Mouse (Mus musculus) kidney, embryonic 14.5 days (tissue): ENCODE results near the gene Vgf. TPM values are rescaled to one million over a fixed set of nuclear protein-coding genes. Genes with fewer than 3 reads are reported as not detected.

Experiments used
- ATAC-seq: fragments of 200-750 bp; cut with Nextera tagmentation; 2 replicates; pipeline ENCODE4 v1.8.0; 2017; ENCODE audit warnings: moderate number of reproducible peaks, mild to moderate bottlenecking, moderate TSS enrichment, moderate library complexity; ENCODE audit not compliant: low FRiP score, low TSS enrichment
- H3K27ac ChIP-seq: fragments of 300-500 bp; sonication (generic); 2 replicates; pipeline ENCODE4 v1.5.1; 2014; ENCODE audit warnings: low read depth, mild to moderate bottlenecking, low read length, moderate library complexity, mixed read lengths
- H3K27me3 ChIP-seq: fragments of 300-500 bp; sonication (generic); 2 replicates; pipeline ENCODE4 v1.6.1; 2014; ENCODE audit warnings: mild to moderate bottlenecking, low read length; ENCODE audit not compliant: control insufficient read depth, insufficient read depth
- H3K36me3 ChIP-seq: fragments of 300-500 bp; sonication (generic); 2 replicates; pipeline ENCODE4 v1.6.1; 2014; ENCODE audit warnings: low read length, mixed read lengths; ENCODE audit not compliant: control insufficient read depth, insufficient read depth
- H3K4me1 ChIP-seq: fragments of 300-500 bp; sonication (generic); 2 replicates; pipeline ENCODE4 v1.6.1; 2014; ENCODE audit warnings: low read length, mixed read lengths; ENCODE audit not compliant: control insufficient read depth, insufficient read depth
- H3K4me2 ChIP-seq: fragments of 300-500 bp; sonication (generic); replicated peaks from 2 replicates; pipeline ENCODE4 v1.6.1; 2014; ENCODE audit warnings: low read depth, mild to moderate bottlenecking, low read length
- H3K4me3 ChIP-seq: fragments of 300-500 bp; sonication (generic); 2 replicates; pipeline ENCODE4 v1.5.1; 2014; ENCODE audit warnings: mild to moderate bottlenecking, low read length
- H3K9ac ChIP-seq: fragments of 300-500 bp; sonication (generic); 2 replicates; pipeline ENCODE4 v1.6.1; 2014; ENCODE audit warnings: low read depth, mild to moderate bottlenecking, low read length, moderate library complexity
- H3K9me3 ChIP-seq: fragments of 300-500 bp; sonication (generic); 2 replicates; pipeline ENCODE4 v1.6.1; 2016; ENCODE audit warnings: low read length; ENCODE audit not compliant: control insufficient read depth
- WGBS: fragments of 180-500 bp; shearing (Covaris S2); extraction: QIAGEN DNeasy Blood & Tissue Kit; methylation state at CpG from one replicate; pipeline ENCODE4 v1.1.7; 2014; 5-methylcytosine and 5-hydroxymethylcytosine counted together
- polyA plus RNA-seq: library from polyadenylated mRNA; unstranded; fragments of >200 nt; fragmentation: Nextera tagmentation; extraction: Ambion mirVana; gene quantifications from 2 replicates; pipeline ENCODE4 v1.2.1, GENCODE M21; 2014

Vgf gene
- polyA plus RNA-seq, 1 experiment from 2014 or later, result 0.16 TPM

DNA sequence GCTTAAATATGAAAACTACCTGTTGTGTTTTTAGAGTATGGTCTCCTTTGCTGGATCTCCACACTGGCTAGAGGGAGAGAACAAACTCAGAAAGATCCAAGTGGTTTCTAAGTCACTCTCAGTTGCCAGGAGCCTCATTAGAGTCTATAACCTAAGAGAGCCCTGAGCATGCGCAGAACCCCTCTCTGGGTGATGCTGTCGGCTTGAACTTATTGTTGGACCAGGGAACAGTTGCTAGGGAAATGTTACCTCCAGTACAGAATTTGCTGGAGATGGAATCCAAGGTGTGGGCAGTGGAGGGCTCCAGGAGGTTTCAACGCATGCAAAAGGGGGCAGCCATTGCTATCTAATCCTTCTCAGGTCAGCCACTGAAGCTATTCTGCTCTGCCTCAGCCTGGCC lies 1.9 kb upstream of the Vgf start:
- H3K4me2 ChIP-seq, result no peak overlapping the region
- peaks cover 9% of the 10 kb centered on the region for H3K4me1 ChIP-seq
- H3K4me3 ChIP-seq, result no peak overlapping the region
- WGBS, result 43% methylated on average over 3 of the region's 3 CpGs
- ATAC-seq, result no peak
- peaks cover 42% of the 10 kb centered on the region for H3K27me3 ChIP-seq
- H3K27ac ChIP-seq, result no peak overlapping the region
- no peaks in the 10 kb centered on the region for H3K36me3 ChIP-seq
- H3K9me3 ChIP-seq, result no peaks in the 10 kb centered on the region
- H3K9ac ChIP-seq, result no peak overlapping the region

GRCm38 (mm10) chr5:137025132-137025531 lies 1.1 kb upstream of the Vgf start:
- H3K4me1 ChIP-seq, result peaks cover 16% of the 10 kb centered on the region
- H3K27ac ChIP-seq, result no peak overlapping the region
- no peak for ATAC-seq
- H3K4me2 ChIP-seq, result peak overlapping the region; percentile 12; the same call in 1 of the 2 replicates
- peaks cover 48% of the 10 kb centered on the region for H3K27me3 ChIP-seq
- no peak overlapping the region for H3K9ac ChIP-seq
- 1% methylated on average over 22 of the region's 23 CpGs for WGBS
- no peaks in the 10 kb centered on the region for H3K9me3 ChIP-seq
- H3K36me3 ChIP-seq, result no peaks in the 10 kb centered on the region
- H3K4me3 ChIP-seq, result no peak overlapping the region

DNA sequence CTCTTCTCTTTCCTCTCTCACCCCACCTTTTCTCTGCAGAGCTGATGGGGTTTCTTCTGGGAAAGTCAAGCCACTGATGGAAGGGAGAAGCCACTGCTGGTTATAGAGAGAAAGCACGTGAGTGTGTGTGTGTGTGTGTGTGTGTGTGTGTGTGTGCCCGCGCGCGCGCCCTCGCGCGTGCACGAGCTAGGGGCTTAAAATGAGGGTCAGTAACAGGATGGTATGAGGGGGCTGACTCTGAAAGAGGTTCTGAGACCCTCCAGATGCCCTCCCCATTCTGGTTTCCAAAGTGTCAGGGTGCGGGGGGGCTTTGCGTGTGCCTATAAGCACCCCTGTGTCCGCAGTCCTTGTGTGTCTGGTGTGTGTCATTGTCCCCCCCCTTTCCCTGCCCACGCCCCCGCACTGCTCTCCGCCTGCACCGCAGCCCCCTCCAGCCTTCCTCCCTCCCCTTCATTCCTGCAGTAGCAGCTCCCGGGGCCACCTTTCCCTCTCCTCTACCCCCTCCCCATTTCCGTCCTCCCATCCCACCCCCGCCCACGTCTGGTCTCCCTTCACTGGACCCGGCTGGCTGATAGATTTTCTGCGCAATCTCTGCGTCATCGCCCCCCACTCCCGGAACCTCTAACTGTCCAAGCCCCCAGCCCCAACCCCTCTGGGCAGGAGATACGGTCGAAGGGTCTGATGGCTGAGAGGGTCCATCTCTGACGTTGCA lies 2.5 kb downstream of the Vgf start:
- 1% methylated on average over 27 of the region's 29 CpGs for WGBS
- H3K4me2 ChIP-seq, result peak overlapping the region; percentile 64
- H3K4me3 ChIP-seq, result no peak overlapping the region; the same call in 1 of the 2 replicates

DNA sequence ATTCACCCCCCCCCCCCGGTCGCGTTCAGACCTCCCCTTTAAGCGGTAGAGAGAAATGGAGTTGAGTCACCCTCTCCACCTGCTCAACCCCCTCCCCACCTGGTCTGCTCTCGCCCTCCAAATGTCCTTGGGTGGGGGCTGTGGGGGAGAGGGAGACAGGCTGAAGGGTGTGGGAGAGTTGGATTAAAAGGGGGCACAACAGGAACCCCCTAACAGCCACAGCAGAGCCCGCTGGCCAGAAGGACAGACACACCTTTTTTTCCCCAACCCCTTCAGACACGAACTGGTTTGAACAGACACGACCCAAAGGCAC lies 3.0 kb downstream of the Vgf start:
- no peak for ATAC-seq
- Histone ChIP-seq H3K4me1 (peaks cover 33% of the 10 kb centered on the region), H3K36me3 (no peaks in the 10 kb centered on the region), H3K4me3 (peak overlapping the region; percentile 35; the same call in 1 of the 2 replicates), H3K27me3 (peaks cover 71% of the 10 kb centered on the region), H3K4me2 (peak overlapping the region; percentile 64), H3K9me3 (no peaks in the 10 kb centered on the region), H3K27ac (no peak overlapping the region), H3K9ac (no peak overlapping the region)
- 0% methylated on average over 8 of the region's 8 CpGs for WGBS

More for the DNA sequence above, 2.5 kb downstream of the Vgf start:
- Histone ChIP-seq H3K9ac (no peak overlapping the region), H3K4me1 (peaks cover 33% of the 10 kb centered on the region), H3K36me3 (no peaks in the 10 kb centered on the region), H3K27me3 (peaks cover 71% of the 10 kb centered on the region), H3K9me3 (no peaks in the 10 kb centered on the region), H3K27ac (no peak overlapping the region)
- ATAC-seq, result no peak

GRCm38 (mm10) chr5:137029643-137030415 lies 3.6 kb downstream of the Vgf start:
- WGBS, result under 1% methylated on average over 51 of the region's 52 CpGs
- peak overlapping the region; percentile 64 for H3K4me2 ChIP-seq
- no peak overlapping the region for H3K27ac ChIP-seq
- peaks cover 66% of the 10 kb centered on the region for H3K27me3 ChIP-seq
- no peaks in the 10 kb centered on the region for H3K9me3 ChIP-seq
- H3K4me3 ChIP-seq, result peak overlapping the region; percentile 35
- H3K4me1 ChIP-seq, result peaks cover 33% of the 10 kb centered on the region
- ATAC-seq, result peak; percentile 63
- H3K36me3 ChIP-seq, result no peaks in the 10 kb centered on the region
- no peak overlapping the region; the same call in 1 of the 2 replicates for H3K9ac ChIP-seq

GRCm38 (mm10) chr5:137030416-137030810 lies 4.2 kb downstream of the Vgf start:
- no peak for ATAC-seq
- H3K4me3 ChIP-seq, result peak overlapping the region; percentile 35; the same call in 1 of the 2 replicates
- H3K4me1 ChIP-seq, result peaks cover 29% of the 10 kb centered on the region
- H3K4me2 ChIP-seq, result peak overlapping the region; percentile 64
- no peaks in the 10 kb centered on the region for H3K36me3 ChIP-seq
- H3K27me3 ChIP-seq, result peaks cover 61% of the 10 kb centered on the region
- 14% methylated on average over 22 of the region's 22 CpGs for WGBS
- no peak overlapping the region for H3K27ac ChIP-seq
- no peak overlapping the region for H3K9ac ChIP-seq
- H3K9me3 ChIP-seq, result no peaks in the 10 kb centered on the region

DNA sequence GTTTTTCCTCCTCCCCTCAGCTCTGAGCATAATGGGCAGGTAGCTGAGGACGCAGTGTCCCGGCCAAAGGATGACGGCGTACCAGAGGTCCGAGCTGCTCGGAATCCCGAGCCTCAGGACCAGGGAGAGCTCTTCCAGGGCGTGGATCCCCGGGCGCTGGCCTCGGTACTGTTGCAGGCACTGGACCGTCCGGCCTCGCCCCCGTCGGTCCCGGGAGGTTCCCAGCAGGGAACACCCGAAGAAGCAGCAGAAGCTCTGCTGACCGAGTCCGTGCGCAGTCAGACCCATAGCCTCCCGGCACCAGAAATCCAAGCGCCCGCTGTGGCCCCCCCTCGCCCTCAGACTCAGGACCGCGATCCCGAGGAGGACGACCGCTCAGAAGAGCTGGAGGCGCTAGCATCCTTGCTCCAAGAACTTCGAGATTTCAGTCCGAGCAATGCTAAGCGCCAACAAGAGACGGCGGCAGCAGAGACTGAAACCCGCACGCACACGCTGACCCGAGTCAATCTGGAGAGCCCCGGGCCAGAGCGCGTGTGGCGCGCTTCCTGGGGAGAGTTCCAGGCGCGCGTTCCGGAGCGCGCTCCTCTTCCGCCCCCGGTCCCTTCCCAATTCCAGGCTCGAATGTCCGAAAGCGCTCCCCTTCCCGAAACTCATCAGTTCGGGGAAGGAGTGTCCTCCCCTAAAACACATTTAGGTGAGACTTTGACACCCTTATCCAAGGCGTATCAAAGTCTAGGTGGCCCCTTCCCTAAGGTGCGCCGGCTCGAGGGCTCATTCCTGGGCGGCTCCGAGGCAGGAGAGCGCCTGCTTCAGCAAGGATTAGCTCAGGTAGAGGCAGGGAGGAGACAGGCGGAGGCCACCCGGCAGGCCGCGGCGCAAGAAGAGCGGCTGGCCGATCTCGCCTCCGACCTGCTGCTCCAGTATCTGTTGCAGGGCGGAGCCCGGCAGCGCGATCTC lies 5.2 kb downstream of the Vgf start:
- ATAC-seq, result no peak
- no peak overlapping the region for H3K9ac ChIP-seq
- peak overlapping the region; percentile 49 for H3K4me3 ChIP-seq
- under 1% methylated on average over 77 of the region's 78 CpGs for WGBS
- H3K27me3 ChIP-seq, result peaks cover 51% of the 10 kb centered on the region
- H3K36me3 ChIP-seq, result peaks cover 4% of the 10 kb centered on the region; the same call in 1 of the 2 replicates
- H3K27ac ChIP-seq, result no peak overlapping the region
- H3K4me2 ChIP-seq, result peak overlapping the region; percentile 99
- peaks cover 29% of the 10 kb centered on the region for H3K4me1 ChIP-seq
- no peaks in the 10 kb centered on the region for H3K9me3 ChIP-seq

DNA sequence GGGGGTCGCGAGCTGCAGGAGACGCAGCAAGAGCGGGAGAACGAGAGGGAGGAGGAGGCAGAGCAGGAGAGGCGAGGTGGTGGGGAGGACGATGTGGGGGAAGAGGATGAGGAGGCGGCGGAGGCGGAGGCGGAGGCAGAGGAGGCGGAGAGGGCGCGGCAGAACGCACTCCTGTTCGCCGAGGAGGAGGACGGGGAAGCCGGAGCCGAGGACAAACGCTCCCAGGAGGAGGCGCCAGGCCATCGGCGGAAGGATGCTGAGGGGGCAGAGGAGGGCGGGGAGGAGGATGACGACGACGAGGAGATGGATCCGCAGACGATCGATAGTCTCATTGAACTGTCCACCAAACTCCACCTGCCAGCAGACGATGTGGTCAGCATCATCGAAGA lies 5.8 kb downstream of the Vgf start:
- Histone ChIP-seq H3K9me3 (no peaks in the 10 kb centered on the region), H3K36me3 (peaks cover 10% of the 10 kb centered on the region; the same call in 1 of the 2 replicates), H3K4me1 (peaks cover 29% of the 10 kb centered on the region), H3K9ac (no peak overlapping the region), H3K4me2 (peak overlapping the region; percentile 99), H3K27ac (no peak overlapping the region), H3K4me3 (peak overlapping the region; percentile 49), H3K27me3 (peaks cover 45% of the 10 kb centered on the region)
- 0% methylated on average over 31 of the region's 33 CpGs for WGBS
- ATAC-seq, result no peak
